Mouse (Mus musculus) megakaryocyte, adult 5-6 weeks (primary cell): ENCODE measurements around the gene Vmn2r106. TPM values are rescaled to one million over a fixed set of nuclear protein-coding genes. Genes with fewer than 3 reads are reported as not detected.

Source experiments
- ATAC-seq: 2 replicates; pipeline ENCODE4 v1.8.0; 2016; ENCODE audit warnings: mild to moderate bottlenecking, inconsistent platforms; ENCODE audit not compliant: poor library complexity, severe bottlenecking
- total RNA-seq, 2 experiments: library from RNA; stranded (forward) in 1 of 2; stranded (reverse) in 1 of 2; fragments of 153-499, 151-499 nt in 1 of 2; fragments of 221-1000, 200-1000 nt in 1 of 2; gene quantifications; 2 replicates each; pipeline versions ENCODE4 v1.2.3 to v1.2.4; 2015 to 2017

Vmn2r106 gene
- total RNA-seq (2015) (not detected in 2 replicates), total RNA-seq (2017) (not detected in 2 replicates)

DNA sequence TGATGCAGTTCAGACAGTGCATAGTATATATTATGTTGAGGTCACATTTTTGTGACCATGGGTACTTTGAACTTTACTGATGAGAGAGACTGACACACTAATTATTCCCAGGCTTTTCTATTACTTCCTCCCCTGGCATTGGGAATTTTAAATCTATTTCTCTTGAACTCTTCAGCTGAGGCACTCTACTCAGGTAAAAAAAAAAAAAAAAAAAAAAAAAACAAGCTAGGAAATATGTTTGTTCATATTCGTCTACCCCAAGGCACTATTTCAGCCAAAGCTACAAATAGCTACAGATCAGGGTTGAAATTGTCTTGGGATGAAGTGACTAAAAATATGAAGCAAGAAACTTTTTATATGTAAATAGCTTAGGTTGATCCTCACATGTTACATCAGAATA lies at the start of gene Vmn2r106:
TSS of gene Vmn2r106 (minus strand) at position 101 of the 400 bp plus-strand sequence.
- ATAC-seq = no peak

DNA sequence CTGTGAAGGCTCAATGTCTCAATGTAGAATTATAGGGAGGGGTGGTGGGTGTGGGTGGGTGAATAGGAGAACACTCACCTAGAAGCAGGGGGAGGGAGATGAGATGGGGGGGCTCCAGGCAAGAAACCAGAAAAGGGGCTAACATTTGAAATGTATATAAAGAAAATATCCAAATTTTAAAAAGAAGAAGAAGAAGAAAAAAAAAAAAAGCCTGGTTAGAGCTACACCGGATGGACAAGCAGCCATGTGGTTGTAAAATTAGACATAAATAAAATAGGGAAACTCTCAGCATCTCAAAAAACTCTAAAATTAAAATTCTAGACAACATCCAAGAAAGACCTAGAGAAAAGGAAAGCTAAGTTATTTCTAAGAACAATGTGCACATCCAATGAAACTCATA lies 20.4 kb upstream of the Vmn2r106 start:
- ATAC-seq = no peak

DNA sequence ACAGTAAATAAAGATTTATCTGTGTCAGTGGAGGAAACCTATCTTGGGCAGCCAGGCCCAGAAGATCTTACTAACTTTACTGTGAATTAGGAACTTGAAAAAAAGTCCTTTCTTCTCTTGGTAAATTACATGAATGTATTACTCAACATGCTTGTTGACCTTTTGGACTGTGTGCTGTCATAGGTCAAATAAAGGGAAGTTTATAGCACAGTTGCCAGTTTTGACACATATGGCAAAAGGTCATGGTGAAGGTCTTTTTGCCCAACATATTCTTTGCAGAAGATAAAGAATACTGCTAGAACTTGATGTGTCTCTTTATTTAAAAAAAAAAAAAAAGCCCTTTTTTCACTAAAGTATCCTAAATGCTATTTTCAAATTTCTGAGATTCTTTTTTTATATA lies 1.6 kb upstream of the Vmn2r106 start:
- ATAC-seq = no peak

DNA sequence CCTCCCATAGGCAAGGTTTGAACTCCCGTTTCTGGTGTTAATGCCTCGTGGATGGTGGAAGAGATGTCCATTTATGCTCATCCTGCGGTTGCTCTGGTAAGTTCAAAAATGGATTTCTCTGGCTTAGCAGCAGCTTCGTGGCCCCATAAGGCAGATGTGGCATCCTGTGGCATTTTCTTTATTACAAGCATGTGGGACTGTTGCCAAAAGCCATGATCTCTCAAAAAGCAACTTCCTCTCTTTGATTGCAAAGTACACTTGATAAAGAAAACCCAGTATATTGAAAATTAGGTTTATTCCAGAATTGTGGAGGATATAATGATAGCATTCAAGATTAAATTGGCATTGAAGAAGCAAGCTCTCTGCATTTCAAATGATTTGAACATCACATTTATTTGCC lies 29.8 kb downstream of the Vmn2r106 start:
- no peak for ATAC-seq

DNA sequence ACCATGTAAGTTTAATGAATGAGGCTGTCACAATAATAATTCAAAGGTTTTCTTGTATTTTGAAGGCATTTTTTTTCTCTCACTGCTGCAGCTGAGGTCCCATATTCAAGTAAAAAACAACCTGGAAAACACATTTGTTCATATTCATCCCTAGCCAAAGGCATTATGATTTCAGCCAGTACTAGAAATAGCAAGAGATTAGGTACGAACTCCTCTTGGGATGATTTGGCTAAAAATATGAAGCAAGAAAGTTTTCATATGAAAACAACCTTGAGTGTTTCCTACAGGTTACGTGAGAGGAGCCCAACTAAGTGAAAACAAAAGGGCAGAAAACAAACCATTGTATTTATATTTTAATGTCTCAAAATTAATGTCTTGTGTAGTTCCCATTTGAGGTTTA lies 50.4 kb downstream of the Vmn2r106 start, which contains the start of gene Vmn2r105:
TSS of gene Vmn2r105 (minus strand) at position 101 of the 400 bp plus-strand sequence.
- ATAC-seq = no peak

Other genes with a start within 250 kb of the Vmn2r106 start
- gene Vmn2r104, start 237.2 kb downstream of the Vmn2r106 start, total RNA-seq (2015) = not detected in 2 replicates
- not detected in 2 replicates for gene Vmn2r104, start 237.2 kb downstream of the Vmn2r106 start, total RNA-seq (2017)
- not detected in 2 replicates for gene Fpr-rs7, start 171.3 kb downstream of the Vmn2r106 start, total RNA-seq (2015)
- gene Fpr-rs7, start 171.3 kb downstream of the Vmn2r106 start, total RNA-seq (2017) = not detected in 2 replicates
- not detected in 2 replicates for gene Fpr-rs6, start 102.5 kb downstream of the Vmn2r106 start, total RNA-seq (2015)
- gene Fpr-rs6, start 102.5 kb downstream of the Vmn2r106 start, total RNA-seq (2017) = not detected in 2 replicates
- gene Vmn2r105, start 50.5 kb downstream of the Vmn2r106 start, total RNA-seq (2015) = not detected in 2 replicates
- not detected in 2 replicates for gene Vmn2r105, start 50.5 kb downstream of the Vmn2r106 start, total RNA-seq (2017)
- gene Vmn2r107, start 59.7 kb upstream of the Vmn2r106 start, total RNA-seq (2015) = not detected in 2 replicates
- gene Vmn2r107, start 59.7 kb upstream of the Vmn2r106 start, total RNA-seq (2017) = not detected in 2 replicates
- not detected in 2 replicates for gene Vmn1r224, start 128.6 kb upstream of the Vmn2r106 start, total RNA-seq (2015)
- not detected in 2 replicates for gene Vmn1r224, start 128.6 kb upstream of the Vmn2r106 start, total RNA-seq (2017)
- not detected in 2 replicates for gene Vmn2r108, start 195.8 kb upstream of the Vmn2r106 start, total RNA-seq (2015)
- not detected in 2 replicates for gene Vmn2r108, start 195.8 kb upstream of the Vmn2r106 start, total RNA-seq (2017)
- gene Vmn1r225, start 212.6 kb upstream of the Vmn2r106 start, total RNA-seq (2015) = not detected in 2 replicates
- gene Vmn1r225, start 212.6 kb upstream of the Vmn2r106 start, total RNA-seq (2017) = not detected in 2 replicates